Mouse (Mus musculus) neural tube, embryonic 12.5 days (tissue): ENCODE results near the gene Spire2. TPM values are rescaled to one million over a fixed set of nuclear protein-coding genes. Genes with fewer than 3 reads are reported as not detected.
A peak's percentile ranks its signal among the peaks of the same experiment; 100 is the strongest.
"Not testable (repeated sequence)": the region's sequence is repeated elsewhere in the genome, so short reads cannot be mapped to it uniquely, and the experiment has no call there.

Experiments
- ATAC-seq: fragments of 200-750 bp; cut with Nextera tagmentation; 2 replicates; pipeline ENCODE4 v1.8.0; 2017; ENCODE audit warnings: low read depth, mild to moderate bottlenecking, moderate TSS enrichment, moderate library complexity; ENCODE audit not compliant: low FRiP score
- H3K27ac ChIP-seq: fragments of 300-500 bp; sonication (generic); 2 replicates; pipeline ENCODE4 v1.5.1; 2016
- H3K27me3 ChIP-seq: fragments of 300-500 bp; sonication (generic); replicated peaks from 2 replicates; pipeline ENCODE4 v1.6.1; 2016; ENCODE audit warnings: mild to moderate bottlenecking
- H3K36me3 ChIP-seq: fragments of 300-500 bp; sonication (generic); 2 replicates; pipeline ENCODE4 v1.6.1; 2016; ENCODE audit warnings: mild to moderate bottlenecking
- H3K4me1 ChIP-seq: fragments of 300-500 bp; sonication (generic); 2 replicates; pipeline ENCODE4 v1.6.1; 2016
- H3K4me2 ChIP-seq: fragments of 300-500 bp; sonication (generic); replicated peaks from 2 replicates; pipeline ENCODE4 v1.6.1; 2016; ENCODE audit warnings: mild to moderate bottlenecking
- H3K4me3 ChIP-seq: fragments of 300-500 bp; sonication (generic); 2 replicates; pipeline ENCODE4 v1.5.1; 2016
- H3K9ac ChIP-seq: fragments of 300-500 bp; sonication (generic); 2 replicates; pipeline ENCODE4 v1.6.1; 2016; ENCODE audit warnings: mild to moderate bottlenecking
- H3K9me3 ChIP-seq: fragments of 300-500 bp; sonication (generic); 2 replicates; pipeline ENCODE4 v1.6.1; 2016; ENCODE audit warnings: mild to moderate bottlenecking
- WGBS: fragments of 180-500 bp; shearing (Covaris S2); methylation state at CpG from one replicate; pipeline ENCODE4 v1.1.7; 2016; 5-methylcytosine and 5-hydroxymethylcytosine counted together
- polyA plus RNA-seq: library from polyadenylated mRNA; unstranded; fragments of >200 nt; fragmentation: Nextera tagmentation; extraction: Ambion mirVana; gene quantifications from 2 replicates; pipeline ENCODE4 v1.2.1, GENCODE M21; 2016

Spire2 gene
- polyA plus RNA-seq, 1 experiment from 2014 or later: 35.6 TPM

GRCm38 (mm10) chr8:123411781-123412327 is 79.3 kb downstream of the Spire2 start:
- Histone ChIP-seq H3K36me3 (peaks cover 3% of the 10 kb centered on the region; the same call in 1 of the 2 replicates), H3K4me3 (peak overlapping the region; percentile 79), H3K27ac (peak overlapping the region; percentile 83), H3K4me2 (peak overlapping the region; percentile 69), H3K9me3 (no peaks in the 10 kb centered on the region), H3K27me3 (0 out of 2 replicates have a peak, but pooled peaks cover 7% of the 10 kb centered on the region), H3K9ac (peak overlapping the region; percentile 95), H3K4me1 (peaks cover 29% of the 10 kb centered on the region)
- ATAC-seq: peak; percentile 26
- WGBS: 5% methylated on average over 15 of the region's 16 CpGs

GRCm38 (mm10) chr8:123412560-123413170 is 80.2 kb downstream of the Spire2 start:
- peak overlapping the region; percentile 79 for H3K4me3 ChIP-seq
- WGBS: 0% methylated on average over 12 of the region's 12 CpGs
- peak overlapping the region; percentile 83; the same call in 1 of the 2 replicates for H3K27ac ChIP-seq
- no peaks in the 10 kb centered on the region for H3K9me3 ChIP-seq
- H3K9ac ChIP-seq: peak overlapping the region; percentile 95
- H3K4me1 ChIP-seq: peaks cover 32% of the 10 kb centered on the region
- 0 out of 2 replicates have a peak, but pooled peaks cover 5% of the 10 kb centered on the region for H3K27me3 ChIP-seq
- ATAC-seq: peak; percentile 54
- peaks cover 6% of the 10 kb centered on the region; the same call in 1 of the 2 replicates for H3K36me3 ChIP-seq
- peak overlapping the region; percentile 69 for H3K4me2 ChIP-seq

GRCm38 (mm10) chr8:123414255-123414654 is 81.7 kb downstream of the Spire2 start:
- H3K27me3 ChIP-seq: no peaks in the 10 kb centered on the region
- H3K4me3 ChIP-seq: peak overlapping the region; percentile 79
- no peak overlapping the region for H3K27ac ChIP-seq
- ATAC-seq: no peak
- peaks cover 28% of the 10 kb centered on the region for H3K4me1 ChIP-seq
- peak overlapping the region; percentile 69 for H3K4me2 ChIP-seq
- H3K9me3 ChIP-seq: no peaks in the 10 kb centered on the region
- peak overlapping the region; percentile 95 for H3K9ac ChIP-seq
- WGBS: 12% methylated on average over 9 of the region's 9 CpGs
- H3K36me3 ChIP-seq: peaks cover 22% of the 10 kb centered on the region

GRCm38 (mm10) chr8:123414997-123415696 is 82.6 kb downstream of the Spire2 start:
- H3K36me3 ChIP-seq: peaks cover 31% of the 10 kb centered on the region
- not testable (repeated sequence) for H3K27me3 ChIP-seq, H3K9ac ChIP-seq, H3K9me3 ChIP-seq, H3K27ac ChIP-seq, ATAC-seq
- peak overlapping the region; percentile 79; the same call in 1 of the 2 replicates for H3K4me3 ChIP-seq
- peak overlapping the region; percentile 69 for H3K4me2 ChIP-seq
- 84% methylated on average over 5 of the region's 5 CpGs for whole genome bisulfite sequencing
- peaks cover 19% of the 10 kb centered on the region for H3K4me1 ChIP-seq

- Histone ChIP-seq H3K27ac (no peak overlapping the region), H3K27me3 (no peaks in the 10 kb centered on the region), H3K4me3 (no peak overlapping the region), H3K9me3 (no peaks in the 10 kb centered on the region), H3K4me1 (peaks cover 14% of the 10 kb centered on the region), H3K9ac (peak overlapping the region; percentile 33; the same call in 1 of the 2 replicates), H3K4me2 (peak overlapping the region; percentile 69), H3K36me3 (peaks cover 42% of the 10 kb centered on the region)
- ATAC-seq: no peak
- WGBS: 83% methylated on average over 8 of the region's 8 CpGs
Observed at GRCm38 (mm10) chr8:123415967-123416943, 83.7 kb downstream of the Spire2 start.

GRCm38 (mm10) chr8:123416944-123417555 is 84.5 kb downstream of the Spire2 start:
- H3K4me3 ChIP-seq: no peak overlapping the region
- no peaks in the 10 kb centered on the region for H3K27me3 ChIP-seq
- WGBS: 78% methylated on average over 8 of the region's 8 CpGs
- no peak for ATAC-seq
- no peak overlapping the region for H3K27ac ChIP-seq
- peak overlapping the region; percentile 40 for H3K4me2 ChIP-seq
- no peaks in the 10 kb centered on the region for H3K9me3 ChIP-seq
- H3K9ac ChIP-seq: no peak overlapping the region
- H3K4me1 ChIP-seq: peaks cover 14% of the 10 kb centered on the region
- peaks cover 47% of the 10 kb centered on the region for H3K36me3 ChIP-seq

Other genes starting within 250 kb of the Spire2 start
- 922 and 973 TPM in 2 replicates for gene Rpl13, start 230.4 kb upstream of the Spire2 start, polyA plus RNA-seq
- 0.17 and 0.18 TPM in 2 replicates for gene Cpne7, start 215.3 kb upstream of the Spire2 start, polyA plus RNA-seq
- 3.5 and 4.0 TPM in 2 replicates for gene Sult5a1, start 174.4 kb upstream of the Spire2 start, polyA plus RNA-seq
- gene Dpep1, start 146.5 kb upstream of the Spire2 start, polyA plus RNA-seq: 0.33 and 0.37 TPM in 2 replicates
- gene Chmp1a, start 120.0 kb upstream of the Spire2 start, polyA plus RNA-seq: 145 and 148 TPM in 2 replicates
- gene Spata33, start 119.9 kb upstream of the Spire2 start, polyA plus RNA-seq: 7.0 and 8.5 TPM in 2 replicates
- 35.6 and 36.1 TPM in 2 replicates for gene Cdk10, start 107.9 kb upstream of the Spire2 start, polyA plus RNA-seq
- gene Spata2l, start 96.5 kb upstream of the Spire2 start, polyA plus RNA-seq: 3.8 and 4.7 TPM in 2 replicates
- gene Zfp276, start 78.5 kb upstream of the Spire2 start, polyA plus RNA-seq: 32.9 and 36.0 TPM in 2 replicates
- 40.3 and 51.1 TPM in 2 replicates for gene Vps9d1, start 78.4 kb upstream of the Spire2 start, polyA plus RNA-seq
- gene Fanca, start 14.1 kb upstream of the Spire2 start, polyA plus RNA-seq: 22.5 and 24.6 TPM in 2 replicates
- 225 and 278 TPM in 2 replicates for gene Tcf25, start 41.0 kb downstream of the Spire2 start, polyA plus RNA-seq
- gene Mc1r, start 74.4 kb downstream of the Spire2 start, polyA plus RNA-seq: 0.10 and 0.18 TPM in 2 replicates
- gene Tubb3, start 78.7 kb downstream of the Spire2 start, polyA plus RNA-seq: 1,217 and 1,244 TPM in 2 replicates
- 43.2 and 45.1 TPM in 2 replicates for gene Def8, start 90.8 kb downstream of the Spire2 start, polyA plus RNA-seq
- 59.8 and 63.3 TPM in 2 replicates for gene Afg3l1, start 145.2 kb downstream of the Spire2 start, polyA plus RNA-seq
- gene Dbndd1, start 182.8 kb downstream of the Spire2 start, polyA plus RNA-seq: 55.5 and 56.0 TPM in 2 replicates
- 39.5 and 42.1 TPM in 2 replicates for gene Gas8, start 186.1 kb downstream of the Spire2 start, polyA plus RNA-seq